Mouse (Mus musculus) liver, embryonic 16.5 days (tissue): Measurements from ENCODE around the gene Atad5. TPM values are rescaled to one million over a fixed set of nuclear protein-coding genes. Genes with fewer than 3 reads are reported as not detected.
A peak's percentile ranks its signal among the peaks of the same experiment; 100 is the strongest.

ENCODE experiments used
- ATAC-seq: fragments of 200-750 bp; cut with Nextera tagmentation; 2 replicates; pipeline ENCODE4 v1.8.0; 2017; ENCODE audit warnings: low read depth, mild to moderate bottlenecking, moderate number of reproducible peaks, moderate library complexity
- H3K27ac ChIP-seq: fragments of 300-500 bp; sonication (generic); 2 replicates; pipeline ENCODE4 v1.5.1; 2014; ENCODE audit warnings: mild to moderate bottlenecking, low read length
- H3K27me3 ChIP-seq: fragments of 300-500 bp; sonication (generic); 2 replicates; pipeline ENCODE4 v1.6.1; 2014; ENCODE audit warnings: low read depth, low read length, mixed read lengths; ENCODE audit not compliant: control insufficient read depth, insufficient read depth
- H3K36me3 ChIP-seq: fragments of 300-500 bp; sonication (generic); 2 replicates; pipeline ENCODE4 v1.6.1; 2014; ENCODE audit warnings: mild to moderate bottlenecking; ENCODE audit not compliant: control insufficient read depth, insufficient read depth
- H3K4me1 ChIP-seq: fragments of 300-500 bp; sonication (generic); 2 replicates; pipeline ENCODE4 v1.6.1; 2014; ENCODE audit warnings: low read depth, low read length, mixed read lengths; ENCODE audit not compliant: control insufficient read depth
- H3K4me2 ChIP-seq: fragments of 300-500 bp; sonication (generic); 2 replicates; pipeline ENCODE4 v1.6.1; 2014; ENCODE audit warnings: low read depth, low read length, mixed read lengths
- H3K4me3 ChIP-seq: fragments of 300-500 bp; sonication (generic); 2 replicates; pipeline ENCODE4 v1.5.1; 2014; ENCODE audit warnings: low read depth, mild to moderate bottlenecking, low read length
- H3K9ac ChIP-seq: fragments of 300-500 bp; sonication (generic); 2 replicates; pipeline ENCODE4 v1.6.1; 2014; ENCODE audit warnings: low read depth, low read length
- H3K9me3 ChIP-seq: fragments of 300-500 bp; sonication (generic); replicated peaks from 2 replicates; pipeline ENCODE4 v1.6.1; 2016; ENCODE audit warnings: low read length; ENCODE audit not compliant: control insufficient read depth
- WGBS: fragments of 180-500 bp; shearing (Covaris S2); extraction: QIAGEN DNeasy Blood & Tissue Kit; methylation state at CpG from one replicate; pipeline ENCODE4 v1.1.7; 2014; ENCODE audit not compliant: insufficient replicate concordance; 5-methylcytosine and 5-hydroxymethylcytosine counted together
- polyA plus RNA-seq: library from polyadenylated mRNA; unstranded; fragments of >200 nt; fragmentation: Nextera tagmentation; extraction: Ambion mirVana; gene quantifications from 2 replicates; pipeline ENCODE4 v1.2.1, GENCODE M21; 2015

Gene Atad5
- polyA plus RNA-seq, 1 experiment from 2014 or later, result 9.0 TPM

- H3K27ac ChIP-seq, result no peak overlapping the region
- no peaks in the 10 kb centered on the region for H3K27me3 ChIP-seq
- H3K9ac ChIP-seq, result no peak overlapping the region
- no peak overlapping the region for H3K4me2 ChIP-seq
- ATAC-seq, result no peak
- H3K36me3 ChIP-seq, result no peaks in the 10 kb centered on the region; the same call in 1 of the 2 replicates
- H3K4me1 ChIP-seq, result peaks cover 4% of the 10 kb centered on the region; the same call in 1 of the 2 replicates
- no peaks in the 10 kb centered on the region for H3K9me3 ChIP-seq
- H3K4me3 ChIP-seq, result no peak overlapping the region
- WGBS, result 58% methylated on average over 2 of the region's 2 CpGs
Observed at GRCm38 (mm10) chr11:80164224-80164623, 75.0 kb downstream of the Atad5 start.

- Histone ChIP-seq H3K36me3 (no peaks in the 10 kb centered on the region; the same call in 1 of the 2 replicates), H3K9ac (no peak overlapping the region), H3K4me1 (peaks cover 4% of the 10 kb centered on the region; the same call in 1 of the 2 replicates), H3K9me3 (no peaks in the 10 kb centered on the region), H3K4me2 (no peak overlapping the region), H3K27me3 (no peaks in the 10 kb centered on the region), H3K27ac (no peak overlapping the region), H3K4me3 (no peak overlapping the region)
- ATAC-seq, result no peak
- 68% methylated on average over 9 of the region's 9 CpGs for WGBS
Observed at GRCm38 (mm10) chr11:80168121-80168520, 78.9 kb downstream of the Atad5 start.

- H3K27ac ChIP-seq, result peak overlapping the region; percentile 41
- WGBS, result 50% methylated on average over 4 of the region's 4 CpGs
- H3K9ac ChIP-seq, result no peak overlapping the region
Observed at GRCm38 (mm10) chr11:80168611-80169249, 79.5 kb downstream of the Atad5 start.

GRCm38 (mm10) chr11:80169629-80170028, 80.4 kb downstream of the Atad5 start:
- no peak overlapping the region for H3K27ac ChIP-seq

More at GRCm38 (mm10) chr11:80168611-80169249, 79.5 kb downstream of the Atad5 start:
- H3K36me3 ChIP-seq, result no peaks in the 10 kb centered on the region; the same call in 1 of the 2 replicates
- peaks cover 4% of the 10 kb centered on the region; the same call in 1 of the 2 replicates for H3K4me1 ChIP-seq
- ATAC-seq, result no peak
- H3K9me3 ChIP-seq, result no peaks in the 10 kb centered on the region
- H3K4me3 ChIP-seq, result no peak overlapping the region
- H3K4me2 ChIP-seq, result no peak overlapping the region
- no peaks in the 10 kb centered on the region for H3K27me3 ChIP-seq

GRCm38 (mm10) chr11:80170351-80170750, 81.2 kb downstream of the Atad5 start:
- Histone ChIP-seq H3K27ac (no peak overlapping the region), H3K9ac (no peak overlapping the region), H3K4me3 (no peak overlapping the region), H3K27me3 (no peaks in the 10 kb centered on the region), H3K36me3 (no peaks in the 10 kb centered on the region; the same call in 1 of the 2 replicates), H3K4me2 (no peak overlapping the region), H3K4me1 (peaks cover 4% of the 10 kb centered on the region; the same call in 1 of the 2 replicates), H3K9me3 (no peaks in the 10 kb centered on the region)
- WGBS, result 43% methylated on average over 5 of the region's 5 CpGs
- no peak for ATAC-seq

More at GRCm38 (mm10) chr11:80169629-80170028, 80.4 kb downstream of the Atad5 start:
- Histone ChIP-seq H3K27me3 (no peaks in the 10 kb centered on the region), H3K9me3 (no peaks in the 10 kb centered on the region), H3K4me2 (no peak overlapping the region), H3K9ac (no peak overlapping the region), H3K4me3 (no peak overlapping the region), H3K4me1 (peaks cover 4% of the 10 kb centered on the region; the same call in 1 of the 2 replicates), H3K36me3 (no peaks in the 10 kb centered on the region; the same call in 1 of the 2 replicates)
- 56% methylated on average over 3 of the region's 3 CpGs for WGBS
- no peak for ATAC-seq

GRCm38 (mm10) chr11:80171884-80172283, 82.7 kb downstream of the Atad5 start:
- Histone ChIP-seq H3K27ac (peak overlapping the region; percentile 46; the same call in 1 of the 2 replicates), H3K4me2 (no peak overlapping the region), H3K9me3 (no peaks in the 10 kb centered on the region), H3K4me1 (peaks cover 4% of the 10 kb centered on the region; the same call in 1 of the 2 replicates), H3K27me3 (no peaks in the 10 kb centered on the region), H3K9ac (no peak overlapping the region), H3K4me3 (no peak overlapping the region), H3K36me3 (no peaks in the 10 kb centered on the region)
- ATAC-seq, result peak; percentile 75
- 56% methylated on average over 4 of the region's 4 CpGs for WGBS

- H3K27me3 ChIP-seq, result no peaks in the 10 kb centered on the region
- no peak overlapping the region for H3K9ac ChIP-seq
- H3K4me3 ChIP-seq, result no peak overlapping the region
- no peaks in the 10 kb centered on the region for H3K36me3 ChIP-seq
- H3K27ac ChIP-seq, result peak overlapping the region; percentile 45; the same call in 1 of the 2 replicates
- ATAC-seq, result no peak; the same call in 1 of the 2 replicates
- H3K9me3 ChIP-seq, result no peaks in the 10 kb centered on the region
- H3K4me1 ChIP-seq, result no peaks in the 10 kb centered on the region; the same call in 1 of the 2 replicates
- no peak overlapping the region for H3K4me2 ChIP-seq
- WGBS, result 49% methylated on average over 11 of the region's 11 CpGs
Observed at GRCm38 (mm10) chr11:80173963-80174670, 84.9 kb downstream of the Atad5 start.

- Histone ChIP-seq H3K27me3 (no peaks in the 10 kb centered on the region), H3K27ac (no peak overlapping the region), H3K9ac (no peak overlapping the region), H3K4me2 (no peak overlapping the region), H3K9me3 (no peaks in the 10 kb centered on the region), H3K4me3 (no peak overlapping the region), H3K36me3 (no peaks in the 10 kb centered on the region), H3K4me1 (no peaks in the 10 kb centered on the region; the same call in 1 of the 2 replicates)
- ATAC-seq, result no peak
- 55% methylated on average over 11 of the region's 11 CpGs for WGBS
Observed at GRCm38 (mm10) chr11:80176911-80177895, 88.0 kb downstream of the Atad5 start.
